Mouse (Mus musculus) lung, adult 2 months (tissue): ENCODE measurements around the gene Clpb. TPM values are rescaled to one million over a fixed set of nuclear protein-coding genes. Genes with fewer than 3 reads are reported as not detected.

ENCODE experiments used
- DNase-seq: peaks from one replicate; pipeline ENCODE4 v3.0.0; 2022
- H3K4me1 ChIP-seq: fragments of 200-500 bp; 2 replicates; pipeline ENCODE4 v1.6.1; 2011; ENCODE audit warnings: low read length; ENCODE audit not compliant: control insufficient read depth, insufficient read depth
- H3K4me3 ChIP-seq: fragments of 200-500 bp; replicated peaks from 2 replicates; pipeline ENCODE3; 2011; ENCODE audit warnings: low read depth, mild to moderate bottlenecking, control low read depth, low read length; ENCODE audit errors: extremely low read depth
- CTCF ChIP-seq: fragments of 200-500 bp; IDR thresholded peaks from 2 replicates; pipeline ENCODE4 v1.5.1; 2011; ENCODE audit warnings: mild to moderate bottlenecking, low read length, control low read depth; ENCODE audit not compliant: insufficient read depth
- POLR2A ChIP-seq: fragments of 200-500 bp; IDR thresholded peaks from 2 replicates; pipeline ENCODE4 v1.6.1; 2011; ENCODE audit warnings: low read depth, mild to moderate bottlenecking, control low read depth, low read length, borderline replicate concordance; ENCODE audit errors: extremely low read depth
- WGBS: fragments of 180-500 bp; shearing (Covaris S2); methylation state at CpG from one replicate; pipeline ENCODE4 v1.1.7; 2018; 5-methylcytosine and 5-hydroxymethylcytosine counted together
- polyA plus RNA-seq: library from polyadenylated mRNA; depleted of rRNA; stranded (reverse); fragments of >200 nt; gene quantifications from 2 replicates; pipeline ENCODE4 v1.2.3, GENCODE M21; 2012

The Clpb gene
- polyA plus RNA-seq, 1 experiment: 15.5 TPM

- DNase-seq: no peak
- WGBS: 73% methylated on average over 8 of the region's 8 CpGs
- no peak for TF ChIP-seq POLR2A
- TF ChIP-seq CTCF: no peak
- no peak overlapping the region for H3K4me3 ChIP-seq
- H3K4me1 ChIP-seq: no peaks in the 10 kb centered on the region
Observed at GRCm38 (mm10) chr7:101633629-101634177, 29.7 kb upstream of the Clpb start.

- WGBS: 73% methylated on average over 4 of the region's 4 CpGs
- no peak for DNase-seq
Observed at GRCm38 (mm10) chr7:101634513-101634912, 28.9 kb upstream of the Clpb start.

GRCm38 (mm10) chr7:101636056-101636455 lies 27.4 kb upstream of the Clpb start:
- 82% methylated on average over 2 of the region's 2 CpGs for WGBS
- DNase-seq: no peak
- Histone ChIP-seq H3K4me3 (no peak overlapping the region), H3K4me1 (no peaks in the 10 kb centered on the region)
- no peak for TF ChIP-seq CTCF
- no peak for TF ChIP-seq POLR2A

More at GRCm38 (mm10) chr7:101634513-101634912, 28.9 kb upstream of the Clpb start:
- TF ChIP-seq CTCF (no peak), POLR2A (no peak)
- Histone ChIP-seq H3K4me1 (no peaks in the 10 kb centered on the region), H3K4me3 (no peak overlapping the region)

GRCm38 (mm10) chr7:101643879-101644278 lies 19.6 kb upstream of the Clpb start:
- WGBS: 66% methylated on average over 3 of the region's 3 CpGs
- TF ChIP-seq POLR2A (no peak), CTCF (no peak)
- H3K4me3 ChIP-seq: no peak overlapping the region
- no peak for DNase-seq
- H3K4me1 ChIP-seq: no peaks in the 10 kb centered on the region

- Histone ChIP-seq H3K4me1 (peaks cover 2% of the 10 kb centered on the region; the same call in 1 of the 2 replicates), H3K4me3 (no peak overlapping the region)
- no peak for DNase-seq
- TF ChIP-seq CTCF (no peak), POLR2A (no peak)
- 80% methylated on average over 9 of the region's 9 CpGs for WGBS
Observed at GRCm38 (mm10) chr7:101649729-101650128, 13.7 kb upstream of the Clpb start.

- Histone ChIP-seq H3K4me3 (no peak overlapping the region), H3K4me1 (peaks cover 2% of the 10 kb centered on the region; the same call in 1 of the 2 replicates)
- 39% methylated on average over 3 of the region's 3 CpGs for WGBS
- DNase-seq: no peak
- TF ChIP-seq POLR2A (no peak), CTCF (no peak)
Observed at GRCm38 (mm10) chr7:101650565-101650964, 12.9 kb upstream of the Clpb start.

GRCm38 (mm10) chr7:101653681-101654209 lies 9.7 kb upstream of the Clpb start:
- peaks cover 2% of the 10 kb centered on the region; the same call in 1 of the 2 replicates for H3K4me1 ChIP-seq
- 19% methylated on average over 10 of the region's 10 CpGs for WGBS
- no peak overlapping the region for H3K4me3 ChIP-seq
- peak; percentile 32; the same call in 1 of the 2 replicates for TF ChIP-seq CTCF
- TF ChIP-seq POLR2A: no peak
- DNase-seq: no peak

GRCm38 (mm10) chr7:101654936-101655335 lies 8.5 kb upstream of the Clpb start:
- peaks cover 2% of the 10 kb centered on the region; the same call in 1 of the 2 replicates for H3K4me1 ChIP-seq
- 71% methylated on average over 4 of the region's 4 CpGs for WGBS
- TF ChIP-seq CTCF: no peak
- no peak for TF ChIP-seq POLR2A
- H3K4me3 ChIP-seq: no peak overlapping the region
- DNase-seq: no peak

- H3K4me3 ChIP-seq: no peak overlapping the region
- TF ChIP-seq CTCF: no peak
- no peak for TF ChIP-seq POLR2A
- 97% methylated on average over 1 of the region's 1 CpGs for WGBS
- H3K4me1 ChIP-seq: peaks cover 2% of the 10 kb centered on the region; the same call in 1 of the 2 replicates
- no peak for DNase-seq
Observed at GRCm38 (mm10) chr7:101662006-101662405, 1.4 kb upstream of the Clpb start.

GRCm38 (mm10) chr7:101666581-101666980 lies 3.1 kb downstream of the Clpb start:
- no peak overlapping the region for H3K4me3 ChIP-seq
- H3K4me1 ChIP-seq: peaks cover 2% of the 10 kb centered on the region; the same call in 1 of the 2 replicates
- 19% methylated on average over 3 of the region's 3 CpGs for WGBS
- TF ChIP-seq CTCF (peak; percentile 69), POLR2A (no peak)
- DNase-seq: no peak
